Mouse (Mus musculus) neural tube, embryonic 11.5 days (tissue): ENCODE measurements at regions not wholly inside any gene's neighbourhood (a gene's known extent, or its start where the extent isn't known, plus 50 kb on each side); places are given as distances from the start of the nearest gene placed in this dataset.

ENCODE experiments used
- ATAC-seq: fragments of 200-750 bp; cut with Nextera tagmentation; 2 replicates; pipeline ENCODE4 v1.8.0; 2017; ENCODE audit warnings: moderate number of reproducible peaks, mild to moderate bottlenecking, moderate TSS enrichment, moderate library complexity; ENCODE audit not compliant: insufficient read depth, low FRiP score, low TSS enrichment
- DNase-seq: peaks from one replicate; pipeline ENCODE4 v3.0.0-alpha.2; 2015; ENCODE audit warnings: low spot score
- H3K27ac ChIP-seq: fragments of 300-500 bp; sonication (generic); 2 replicates; pipeline ENCODE4 v1.5.1; 2014; ENCODE audit warnings: low read depth, mild to moderate bottlenecking, low read length
- H3K27me3 ChIP-seq: fragments of 300-500 bp; sonication (generic); 2 replicates; pipeline ENCODE4 v1.6.1; 2014; ENCODE audit warnings: mild to moderate bottlenecking, low read length, mixed read lengths; ENCODE audit not compliant: control insufficient read depth, insufficient read depth
- H3K36me3 ChIP-seq: fragments of 300-500 bp; sonication (generic); 2 replicates; pipeline ENCODE4 v1.6.1; 2014; ENCODE audit warnings: mild to moderate bottlenecking, low read length, moderate library complexity, mixed read lengths; ENCODE audit not compliant: control insufficient read depth, insufficient read depth
- H3K4me1 ChIP-seq: fragments of 300-500 bp; sonication (generic); 2 replicates; pipeline ENCODE4 v1.6.1; 2014; ENCODE audit warnings: low read length, mixed read lengths; ENCODE audit not compliant: control insufficient read depth, insufficient read depth
- H3K4me2 ChIP-seq: fragments of 300-500 bp; sonication (generic); 2 replicates; pipeline ENCODE4 v1.6.1; 2014; ENCODE audit warnings: low read depth, mild to moderate bottlenecking, moderate library complexity
- H3K4me3 ChIP-seq: fragments of 300-500 bp; sonication (generic); 2 replicates; pipeline ENCODE4 v1.5.1; 2014; ENCODE audit warnings: low read depth, low read length
- H3K9ac ChIP-seq: fragments of 300-500 bp; sonication (generic); 2 replicates; pipeline ENCODE4 v1.6.1; 2014; ENCODE audit warnings: mild to moderate bottlenecking, low read length
- H3K9me3 ChIP-seq: fragments of 300-500 bp; sonication (generic); 2 replicates; pipeline ENCODE4 v1.6.1; 2016; ENCODE audit warnings: low read length; ENCODE audit not compliant: control insufficient read depth
- WGBS: fragments of 180-500 bp; shearing (Covaris S2); extraction: QIAGEN DNeasy Blood & Tissue Kit; methylation state at CpG from one replicate; pipeline ENCODE4 v1.1.7; 2014; 5-methylcytosine and 5-hydroxymethylcytosine counted together

DNA sequence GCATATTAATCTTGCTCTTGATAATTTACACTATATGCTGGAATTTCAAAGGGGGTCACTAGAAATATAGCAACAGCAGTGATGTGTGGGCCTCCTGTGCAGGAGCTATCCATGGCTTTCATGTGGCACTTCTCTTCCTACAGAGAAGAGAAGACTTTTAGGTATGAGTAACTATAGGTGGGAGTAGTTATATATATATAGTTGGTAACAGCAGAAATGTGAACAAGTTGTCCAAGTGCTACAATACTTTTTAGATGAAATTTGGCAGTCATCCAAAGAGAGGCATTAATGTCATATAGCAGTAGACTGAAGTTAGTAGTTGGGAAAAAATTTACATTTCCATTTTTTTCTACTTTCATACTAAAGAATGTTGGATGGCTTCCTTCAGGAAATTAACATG lies 593.4 kb upstream of the Slc39a10 start:
- no peak for ATAC-seq
- H3K4me1 ChIP-seq = no peaks in the 10 kb centered on the region

DNA sequence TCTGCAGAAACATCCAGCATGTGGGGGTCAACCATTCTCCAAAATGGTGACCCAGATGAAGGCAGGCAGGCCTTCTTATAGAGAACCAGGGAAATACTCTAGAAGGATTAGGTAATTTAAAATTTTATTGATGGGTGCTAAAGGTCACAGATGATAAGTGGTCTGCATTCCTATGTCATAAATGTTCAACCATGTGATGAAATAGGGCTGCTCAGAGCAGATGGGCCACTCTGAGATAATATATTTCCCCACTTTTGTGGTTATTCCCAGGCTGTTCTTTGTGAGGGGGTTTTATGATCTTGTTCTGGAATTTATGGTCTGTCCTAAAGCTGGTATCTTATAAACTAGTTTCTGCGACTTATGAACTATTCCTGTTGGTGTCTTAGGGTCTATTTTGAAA lies 586.4 kb upstream of the Slc39a10 start:
- WGBS = 72% methylated on average over 1 of the region's 1 CpGs
- no peak overlapping the region for H3K4me2 ChIP-seq
- no peak overlapping the region for H3K9ac ChIP-seq
- no peak; the same call in 1 of the 2 replicates for ATAC-seq
- no peak for DNase-seq
- H3K9me3 ChIP-seq = no peaks in the 10 kb centered on the region
- no peaks in the 10 kb centered on the region for H3K27me3 ChIP-seq
- no peak overlapping the region for H3K27ac ChIP-seq
- H3K36me3 ChIP-seq = no peaks in the 10 kb centered on the region
- no peak overlapping the region for H3K4me3 ChIP-seq
- no peaks in the 10 kb centered on the region for H3K4me1 ChIP-seq

More for the DNA sequence above, 593.4 kb upstream of the Slc39a10 start:
- DNase-seq = no peak
- H3K36me3 ChIP-seq = no peaks in the 10 kb centered on the region
- H3K9me3 ChIP-seq = no peaks in the 10 kb centered on the region
- no peaks in the 10 kb centered on the region for H3K27me3 ChIP-seq
- H3K4me2 ChIP-seq = no peak overlapping the region
- H3K4me3 ChIP-seq = no peak overlapping the region
- no peak overlapping the region for H3K27ac ChIP-seq
- H3K9ac ChIP-seq = no peak overlapping the region

DNA sequence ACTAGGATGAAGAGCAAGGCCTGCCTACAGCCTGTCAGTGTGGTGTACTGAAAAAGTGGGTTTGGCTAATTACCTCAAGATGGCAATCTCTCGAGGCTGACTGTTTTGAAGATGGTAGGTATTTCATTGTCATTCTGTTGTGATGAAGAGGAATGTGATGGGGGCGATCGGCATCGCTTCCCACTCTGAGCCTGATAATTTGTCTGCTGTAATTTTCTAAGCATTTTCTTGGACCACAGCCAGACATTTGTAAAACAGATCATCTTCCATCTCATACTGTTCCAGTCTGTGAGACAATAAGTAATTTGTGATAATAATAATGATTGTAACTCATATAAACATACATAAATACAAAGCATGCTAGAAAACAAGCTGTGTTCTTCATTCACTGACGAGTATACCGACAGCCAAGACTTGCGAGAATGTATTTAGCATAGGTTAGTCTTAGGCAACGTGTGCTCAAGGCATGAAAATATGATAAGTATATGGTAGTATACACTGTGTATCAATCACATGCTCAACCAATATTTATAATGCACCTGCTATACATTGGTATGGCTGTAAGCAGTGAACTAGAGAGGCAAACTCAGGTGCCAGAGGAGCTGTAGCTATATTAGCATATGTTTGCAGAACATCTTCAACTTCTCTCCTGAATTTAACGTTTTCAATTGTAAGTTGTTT lies 574.1 kb upstream of the Slc39a10 start:
- no peaks in the 10 kb centered on the region for H3K36me3 ChIP-seq
- H3K9me3 ChIP-seq = no peaks in the 10 kb centered on the region
- ATAC-seq (no peak), DNase-seq (no peak)
- no peaks in the 10 kb centered on the region for H3K4me1 ChIP-seq
- H3K4me3 ChIP-seq = no peak overlapping the region
- H3K27ac ChIP-seq = no peak overlapping the region
- no peak overlapping the region for H3K4me2 ChIP-seq
- 88% methylated on average over 9 of the region's 9 CpGs for WGBS
- H3K9ac ChIP-seq = no peak overlapping the region
- H3K27me3 ChIP-seq = no peaks in the 10 kb centered on the region

DNA sequence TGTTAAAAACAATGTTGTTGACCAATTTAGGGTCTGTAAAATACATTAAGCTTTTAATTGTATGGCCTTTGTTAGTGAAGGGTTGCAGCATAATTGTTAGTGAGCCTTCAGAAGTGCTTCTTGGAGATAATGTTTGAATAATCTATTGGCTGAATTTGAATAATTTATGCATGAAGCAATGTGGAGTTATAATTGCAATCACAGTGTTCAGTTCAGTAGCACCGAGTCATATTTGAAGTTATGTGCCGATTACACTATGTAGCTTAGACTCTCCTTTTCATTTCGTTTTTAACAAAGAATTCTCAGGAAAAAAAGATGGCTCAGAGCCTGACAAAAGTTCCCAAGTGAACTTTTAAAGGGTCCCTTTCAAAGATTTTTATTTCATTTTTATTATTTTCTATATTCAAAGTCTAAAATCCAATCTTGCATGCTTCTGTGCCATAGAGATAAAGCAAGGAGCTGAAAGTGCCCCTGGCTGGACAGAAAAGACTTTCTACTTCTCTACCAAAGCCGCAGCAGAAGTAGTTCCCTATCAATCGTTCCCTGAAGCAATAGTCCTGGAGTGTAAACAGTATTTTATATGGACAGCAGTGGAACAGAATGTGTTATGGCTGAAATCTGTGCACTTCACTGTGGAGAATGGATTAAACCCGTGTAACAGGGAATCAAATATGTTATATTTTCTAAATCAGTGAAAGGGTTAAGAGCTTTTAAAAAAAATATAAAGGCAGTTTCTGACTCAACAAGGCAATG lies 556.3 kb upstream of the Slc39a10 start:
- Histone ChIP-seq H3K27ac (no peak overlapping the region), H3K4me1 (no peaks in the 10 kb centered on the region), H3K4me2 (no peak overlapping the region), H3K9ac (no peak overlapping the region), H3K9me3 (no peaks in the 10 kb centered on the region), H3K4me3 (no peak overlapping the region), H3K27me3 (no peaks in the 10 kb centered on the region), H3K36me3 (no peaks in the 10 kb centered on the region)
- DNase-seq (no peak), ATAC-seq (0 out of 2 replicates have a peak, but pooled peaks have one; percentile 31)
- WGBS = 71% methylated on average over 6 of the region's 6 CpGs

DNA sequence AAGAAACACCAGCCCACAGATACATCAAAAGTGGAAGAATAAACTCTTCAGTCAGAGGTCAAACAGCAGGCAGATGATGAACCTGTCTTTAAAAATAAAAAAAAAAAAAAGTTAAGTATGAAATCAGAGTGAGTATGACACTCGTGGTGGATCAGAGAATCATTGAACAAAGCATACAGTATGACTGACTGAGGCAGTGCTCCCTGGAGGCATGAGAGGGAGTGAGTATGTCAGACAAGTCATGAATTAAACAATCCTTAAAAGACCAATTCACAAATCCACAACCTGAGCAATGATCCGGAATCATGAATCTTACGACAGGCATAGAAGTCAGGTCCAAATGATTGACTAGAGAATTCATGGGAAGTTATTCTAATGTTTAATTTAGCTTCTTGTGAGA lies 555.4 kb upstream of the Slc39a10 start:
- H3K4me2 ChIP-seq = no peak overlapping the region
- H3K4me1 ChIP-seq = no peaks in the 10 kb centered on the region
- no peaks in the 10 kb centered on the region for H3K36me3 ChIP-seq

DNA sequence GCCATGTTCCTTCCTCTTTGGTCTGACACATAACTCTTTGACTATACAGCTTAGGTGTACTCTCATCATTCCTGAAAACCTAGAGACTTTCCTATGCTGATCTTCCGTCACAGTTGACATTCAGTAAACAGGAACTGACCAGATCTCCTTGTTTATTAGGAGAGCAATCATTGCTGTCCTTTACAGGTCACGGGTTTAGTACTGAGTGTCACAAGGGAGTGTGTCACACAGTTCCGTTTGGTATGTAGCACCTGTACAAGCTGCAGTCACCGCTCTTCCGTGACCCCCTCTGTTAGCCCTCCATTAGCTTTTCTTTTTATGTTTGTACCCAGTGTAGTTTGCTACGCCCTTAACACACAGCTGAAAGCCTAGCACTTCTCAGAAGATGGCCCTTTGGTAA lies 553.4 kb upstream of the Slc39a10 start:
- H3K4me3 ChIP-seq = no peak overlapping the region
- ATAC-seq = no peak
- no peaks in the 10 kb centered on the region for H3K27me3 ChIP-seq
- WGBS = 45% methylated on average over 6 of the region's 6 CpGs
- H3K27ac ChIP-seq = no peak overlapping the region
- H3K9ac ChIP-seq = no peak overlapping the region
- no peaks in the 10 kb centered on the region for H3K4me1 ChIP-seq
- no peaks in the 10 kb centered on the region for H3K36me3 ChIP-seq
- H3K9me3 ChIP-seq = no peaks in the 10 kb centered on the region
- H3K4me2 ChIP-seq = no peak overlapping the region
- no peak for DNase-seq

More for the DNA sequence above, 555.4 kb upstream of the Slc39a10 start:
- Histone ChIP-seq H3K4me3 (no peak overlapping the region), H3K27me3 (no peaks in the 10 kb centered on the region), H3K27ac (no peak overlapping the region), H3K9me3 (no peaks in the 10 kb centered on the region), H3K9ac (no peak overlapping the region)
- DNase-seq (no peak), ATAC-seq (no peak)
- 59% methylated on average over 3 of the region's 3 CpGs for WGBS

DNA sequence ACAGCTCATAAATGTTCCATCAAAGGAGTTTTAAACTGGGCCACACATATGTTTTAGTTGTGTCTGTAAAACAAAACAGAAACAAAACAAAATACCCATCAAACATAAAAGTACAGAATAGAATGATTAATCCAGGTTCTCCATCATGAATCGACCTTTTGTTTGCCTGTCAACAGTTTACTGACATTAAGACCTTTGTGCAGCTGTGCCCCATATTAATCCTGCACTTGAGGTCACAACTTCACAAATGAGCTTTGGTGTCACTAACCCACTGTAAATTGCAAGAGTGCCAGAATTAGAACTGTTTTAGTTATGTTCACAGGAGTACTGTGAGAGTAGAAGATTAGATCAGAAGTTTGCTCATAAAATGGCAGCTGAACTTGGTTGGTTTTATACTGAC lies 540.2 kb upstream of the Slc39a10 start:
- H3K27ac ChIP-seq = no peak overlapping the region
- H3K4me1 ChIP-seq = no peaks in the 10 kb centered on the region
- H3K27me3 ChIP-seq = no peaks in the 10 kb centered on the region
- H3K4me2 ChIP-seq = no peak overlapping the region
- no peak overlapping the region for H3K4me3 ChIP-seq
- ATAC-seq (no peak), DNase-seq (no peak)
- 78% methylated on average over 1 of the region's 1 CpGs for WGBS
- no peaks in the 10 kb centered on the region for H3K36me3 ChIP-seq
- no peaks in the 10 kb centered on the region for H3K9me3 ChIP-seq
- H3K9ac ChIP-seq = no peak overlapping the region

DNA sequence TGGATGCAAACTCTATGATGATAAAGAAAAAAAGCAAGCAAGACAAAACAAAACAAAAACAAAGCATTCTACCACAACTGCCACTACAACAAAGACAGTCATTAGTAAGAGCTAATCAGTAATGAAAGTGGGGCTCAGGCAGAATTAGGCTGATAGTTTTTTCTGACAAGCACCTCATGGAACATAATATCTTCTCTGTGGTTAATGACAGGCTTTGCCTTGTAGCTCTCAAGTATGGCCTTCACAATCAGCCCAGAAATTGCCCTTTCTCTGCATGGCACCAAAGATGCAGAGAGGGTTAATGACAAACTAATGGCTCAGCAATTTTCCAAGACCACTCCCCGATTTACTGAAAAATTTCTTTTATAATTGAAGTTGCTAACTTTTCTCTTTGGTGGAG lies 512.5 kb upstream of the Slc39a10 start:
- DNase-seq (no peak), ATAC-seq (no peak)

DNA sequence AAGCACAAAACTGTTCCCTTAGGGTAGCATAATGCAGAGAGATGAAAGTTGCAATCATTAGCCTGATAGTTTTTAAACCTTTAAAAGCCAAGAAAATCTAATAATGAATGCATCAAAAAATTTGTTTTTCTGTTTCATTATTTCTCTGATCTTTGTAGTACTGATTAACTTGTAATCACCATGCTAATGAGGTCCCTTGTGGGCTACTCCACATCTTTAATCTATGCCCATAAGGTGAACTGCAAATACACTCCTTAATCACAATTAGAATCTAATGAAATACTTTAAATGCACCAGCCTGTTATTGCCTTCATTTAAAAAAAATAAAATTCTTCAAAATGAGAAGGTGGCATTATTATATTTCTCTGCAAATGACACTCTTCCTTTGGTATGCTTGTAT lies 493.9 kb upstream of the Slc39a10 start:
- no peak for ATAC-seq
- H3K27me3 ChIP-seq = no peaks in the 10 kb centered on the region
- no peaks in the 10 kb centered on the region for H3K9me3 ChIP-seq
- H3K36me3 ChIP-seq = no peaks in the 10 kb centered on the region
- DNase-seq = no peak
- no peaks in the 10 kb centered on the region for H3K4me1 ChIP-seq
- no peak overlapping the region for H3K4me2 ChIP-seq
- H3K9ac ChIP-seq = no peak overlapping the region
- no peak overlapping the region for H3K27ac ChIP-seq
- H3K4me3 ChIP-seq = no peak overlapping the region

More for the DNA sequence above, 512.5 kb upstream of the Slc39a10 start:
- no peaks in the 10 kb centered on the region for H3K27me3 ChIP-seq
- H3K9ac ChIP-seq = no peak overlapping the region
- H3K36me3 ChIP-seq = no peaks in the 10 kb centered on the region
- no peaks in the 10 kb centered on the region for H3K4me1 ChIP-seq
- H3K4me3 ChIP-seq = no peak overlapping the region
- no peak overlapping the region for H3K4me2 ChIP-seq
- 83% methylated on average over 1 of the region's 1 CpGs for WGBS
- H3K9me3 ChIP-seq = no peaks in the 10 kb centered on the region
- H3K27ac ChIP-seq = no peak overlapping the region
